Comparison of ENCODE assay signal across 8 mouse cellular contexts in genomic region chr6:128799144-128799895, GRCm38 (mm10). TPM values are rescaled to one million over a fixed set of nuclear protein-coding genes. Genes with fewer than 3 reads are reported as not detected.
DNase-seq lines count a peak whose midpoint lies in the region; ATAC-seq and TF ChIP-seq lines count a peak whose summit lies in the region.
"Not testable (repeated sequence)": the region's sequence is repeated elsewhere in the genome, so short reads cannot be mapped to it uniquely, and the experiment has no call there.

No protein-coding gene starts in this region.

- TF ChIP-seq CTCF in G1E (IDR thresholded peaks at IDR 0.05; ENCODE audit: low read depth, low read length): not testable (repeated sequence)
- TF ChIP-seq CTCF in lung, embryonic 14.5 days (IDR thresholded peaks at IDR 0.05; ENCODE audit: low read depth): peak; percentile 87

- peaks cover 17% of the 10 kb centered on the region for H3K9me3 ChIP-seq in G1E (replicated peaks)
- not testable (repeated sequence) for H3K9me3 ChIP-seq in lung, embryonic 14.5 days (ENCODE audit: low read depth, low read length)

- H3K4me3 ChIP-seq in G1E (ENCODE audit: low read depth, low read length): peak overlapping the region; percentile 74
- H3K4me3 ChIP-seq in lung, embryonic 14.5 days (ENCODE audit: low read depth, low read length): peak overlapping the region; percentile 57

- not testable (repeated sequence) for H3K36me3 ChIP-seq in G1E (replicated peaks); lung, embryonic 14.5 days (ENCODE audit: insufficient read depth)

- H3K27me3 ChIP-seq in G1E (ENCODE audit: insufficient read depth, low read length); lung, embryonic 14.5 days (ENCODE audit: insufficient read depth, low read length): not testable (repeated sequence)

- H3K4me1 ChIP-seq in G1E (ENCODE audit: insufficient read depth, low read depth, low read length); lung, embryonic 14.5 days (ENCODE audit: insufficient read depth): not testable (repeated sequence)

- WGBS in lung, embryonic 14.5 days: under 1% methylated on average over 49 of the region's 49 CpGs

- peak overlapping the region; percentile 65 for H3K9ac ChIP-seq in lung, embryonic 14.5 days

- not testable (repeated sequence) for DNase-seq in G1E (ENCODE audit: low spot score)
- DNase-seq in cerebellum, adult 8-10 months: peak; percentile 91
- DNase-seq in forelimb bud, embryonic 11.5 days (ENCODE audit: low read depth, low spot score): peak; percentile 92
- DNase-seq in layer of hippocampus, adult 8-10 months (ENCODE audit: low spot score in 2 of 2): peak; percentile 83 to 94
- DNase-seq in lung, embryonic 14.5 days: peak; percentile 97
- DNase-seq in testis, postnatal 14 days (ENCODE audit: low spot score): peak; percentile 83

- ATAC-seq in G1E (ENCODE audit: extremely low read depth, insufficient number of reproducible peaks, low FRiP score, poor library complexity, severe bottlenecking): peak; percentile 41
- peak; percentile 56 to 58 for ATAC-seq in hematopoietic stem cell, adult 5-6 weeks (replicated peaks in 1 of 2; ENCODE audit: insufficient read depth in 1 of 2, low FRiP score in 2 of 2, low TSS enrichment in 1 of 2, low read depth in 1 of 2, poor library complexity in 2 of 2, severe bottlenecking in 2 of 2)
- peak; percentile 64 for ATAC-seq in lung, embryonic 14.5 days (ENCODE audit: insufficient read depth)
- ATAC-seq in neutrophil, adult 5-6 weeks (ENCODE audit: extremely low read depth, insufficient number of reproducible peaks, low FRiP score, poor library complexity, severe bottlenecking): peak; percentile 56

- peak overlapping the region; percentile 72 for H3K4me2 ChIP-seq in lung, embryonic 14.5 days

- H3K27ac ChIP-seq in lung, embryonic 14.5 days (ENCODE audit: low read depth): peak overlapping the region; percentile 92

RNA-seq across cellular contexts. Expression of gene Klrb1c, which starts 10.3 kb away (rescaled TPM):
- total RNA-seq in G1E (2014; fragmentation: Nextera tagmentation) (not detected in 2 replicates), G1E (2017) (0.17 and 0.22 TPM in 2 replicates)
- polyA plus RNA-seq in G1E (2012): not detected in 2 replicates
- 4.6 and 5.6 TPM in 2 replicates for total RNA-seq in hematopoietic stem cell, adult 5-6 weeks (2017)
- total RNA-seq in layer of hippocampus, adult 8-10 months (2022): under 1 TPM in 2 of 4 experiments, not detected in 2; 0.12 to 0.25 TPM
- 0.26 and 0.32 TPM in 2 replicates for polyA plus RNA-seq in lung, embryonic 14.5 days (2014; fragmentation: Nextera tagmentation; extraction: Ambion mirVana)
- total RNA-seq in neutrophil, adult 5-6 weeks (2017): 2.4 and 3.2 TPM in 2 replicates

RNA-seq across cellular contexts. Expression of gene Gm44511, which starts 26.8 kb away (rescaled TPM):
- not detected in 2 replicates for total RNA-seq in G1E (2014; fragmentation: Nextera tagmentation)
- not detected in 2 replicates for total RNA-seq in G1E (2017)
- polyA plus RNA-seq in G1E (2012): not detected in 2 replicates
- 1.1 TPM in 1 of 2 replicates, not detected in the other for total RNA-seq in hematopoietic stem cell, adult 5-6 weeks (2017)
- 1 to 10 TPM in 1 of 4 experiments, not detected in 3; 1.1 TPM for total RNA-seq in layer of hippocampus, adult 8-10 months (2022)
- not detected in 2 replicates for polyA plus RNA-seq in lung, embryonic 14.5 days (2014; fragmentation: Nextera tagmentation; extraction: Ambion mirVana)
- 2.9 TPM in 1 of 2 replicates, not detected in the other for total RNA-seq in neutrophil, adult 5-6 weeks (2017)

RNA-seq across cellular contexts. Expression of gene Klrb1b, which starts 26.8 kb away (rescaled TPM):
- total RNA-seq in G1E (2014; fragmentation: Nextera tagmentation) (not detected in 2 replicates), G1E (2017) (0.05 and 0.12 TPM in 2 replicates)
- polyA plus RNA-seq in G1E (2012): not detected in 2 replicates
- total RNA-seq in hematopoietic stem cell, adult 5-6 weeks (2017): 0.20 and 1.1 TPM in 2 replicates
- total RNA-seq in layer of hippocampus, adult 8-10 months (2022): 1 to 10 TPM in 1 of 4 experiments, under 1 TPM in 1, not detected in 2; 0.40 to 1.3 TPM
- polyA plus RNA-seq in lung, embryonic 14.5 days (2014; fragmentation: Nextera tagmentation; extraction: Ambion mirVana): not detected in 2 replicates
- 0.37 and 1.5 TPM in 2 replicates for total RNA-seq in neutrophil, adult 5-6 weeks (2017)
